Mouse (Mus musculus) forebrain, postnatal 0 days (tissue): ENCODE measurements around the gene Adamtsl3. TPM values are rescaled to one million over a fixed set of nuclear protein-coding genes. Genes with fewer than 3 reads are reported as not detected.

Experiments
- ATAC-seq: fragments of 200-750 bp; cut with Nextera tagmentation; 2 replicates; pipeline ENCODE4 v1.8.0; 2017; ENCODE audit warnings: mild to moderate bottlenecking, moderate library complexity
- DNase-seq: peaks from one replicate; pipeline ENCODE4 v3.0.0-alpha.2; 2015
- H3K27ac ChIP-seq: fragments of 300-500 bp; sonication (generic); 2 replicates; pipeline ENCODE4 v1.5.1; 2014; ENCODE audit warnings: low read depth, mild to moderate bottlenecking, antibody characterized with exemption, low read length, moderate library complexity, mixed read lengths
- H3K27me3 ChIP-seq: fragments of 300-500 bp; sonication (generic); 2 replicates; pipeline ENCODE4 v1.6.1; 2014; ENCODE audit warnings: mild to moderate bottlenecking, low read length, mixed read lengths; ENCODE audit not compliant: insufficient read depth
- H3K36me3 ChIP-seq: fragments of 300-500 bp; sonication (generic); 2 replicates; pipeline ENCODE4 v1.6.1; 2014; ENCODE audit warnings: mild to moderate bottlenecking, moderate library complexity; ENCODE audit not compliant: insufficient read depth
- H3K4me1 ChIP-seq: fragments of 300-500 bp; sonication (generic); 2 replicates; pipeline ENCODE4 v1.6.1; 2014; ENCODE audit warnings: antibody characterized with exemption; ENCODE audit not compliant: insufficient read depth
- H3K4me2 ChIP-seq: fragments of 300-500 bp; sonication (generic); 2 replicates; pipeline ENCODE4 v1.6.1; 2014; ENCODE audit warnings: low read depth, mild to moderate bottlenecking, moderate library complexity
- H3K4me3 ChIP-seq: fragments of 300-500 bp; sonication (generic); 2 replicates; pipeline ENCODE4 v1.5.1; 2014; ENCODE audit warnings: low read depth, low read length, mixed read lengths
- H3K9ac ChIP-seq: fragments of 300-500 bp; sonication (generic); 2 replicates; pipeline ENCODE4 v1.6.1; 2014; ENCODE audit warnings: mild to moderate bottlenecking
- H3K9me3 ChIP-seq: fragments of 300-500 bp; sonication (generic); 2 replicates; pipeline ENCODE4 v1.6.1; 2016; ENCODE audit warnings: low read length
- CTCF ChIP-seq: sonication (generic); IDR thresholded peaks from 2 replicates; pipeline ENCODE4 v1.5.1; 2016; ENCODE audit warnings: antibody characterized with exemption, control low read depth, low read depth
- WGBS: fragments of 180-500 bp; shearing (Covaris S2); extraction: QIAGEN DNeasy Blood & Tissue Kit; methylation state at CpG from one replicate; pipeline ENCODE4 v1.1.7; 2014; 5-methylcytosine and 5-hydroxymethylcytosine counted together
- polyA plus RNA-seq: library from polyadenylated mRNA; unstranded; fragments of >200 nt; fragmentation: Nextera tagmentation; extraction: Ambion mirVana; gene quantifications from 2 replicates; pipeline ENCODE4 v1.2.1, GENCODE M21; 2015
- total RNA-seq: library from RNA; depleted of rRNA; stranded (reverse); fragments of >200 nt; gene quantifications from 2 replicates; pipeline ENCODE4 v1.2.3, GENCODE M21; 2014

The Adamtsl3 gene
- total and polyA plus RNA-seq, 2 experiments from 2014 or later: 0.61 to 4.8 TPM

DNA sequence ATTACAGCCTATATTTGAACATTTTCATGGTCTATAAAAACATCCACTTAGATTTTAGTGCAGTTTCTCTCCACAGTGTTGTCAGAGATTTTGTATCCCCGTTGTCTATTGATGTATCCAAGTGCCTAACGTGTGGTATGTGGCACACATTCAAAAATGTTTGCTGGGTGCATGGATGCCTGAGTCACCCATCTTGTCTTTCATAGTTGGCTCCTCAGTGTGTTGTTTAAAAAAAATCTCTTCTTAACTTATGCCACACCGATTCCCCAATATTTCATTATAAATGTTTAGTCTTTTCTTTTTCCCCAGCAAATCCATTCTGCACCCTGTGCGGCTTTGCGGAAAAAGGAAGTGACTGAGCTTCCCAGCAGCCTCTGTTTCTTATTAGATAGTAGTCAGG, 23.7 kb downstream of the Adamtsl3 start:
- no peaks in the 10 kb centered on the region for H3K27me3 ChIP-seq
- ATAC-seq (no peak), DNase-seq (no peak)
- H3K4me3 ChIP-seq: no peak overlapping the region
- no peaks in the 10 kb centered on the region for H3K4me1 ChIP-seq
- no peak overlapping the region for H3K4me2 ChIP-seq
- WGBS: 76% methylated on average over 5 of the region's 5 CpGs
- no peak for TF ChIP-seq CTCF
- no peaks in the 10 kb centered on the region for H3K36me3 ChIP-seq
- H3K9ac ChIP-seq: no peak overlapping the region
- H3K27ac ChIP-seq: no peak overlapping the region
- no peaks in the 10 kb centered on the region for H3K9me3 ChIP-seq

GRCm38 (mm10) chr7:82359674-82360073, 24.2 kb downstream of the Adamtsl3 start:
- Histone ChIP-seq H3K4me2 (no peak overlapping the region), H3K27ac (no peak overlapping the region), H3K27me3 (no peaks in the 10 kb centered on the region), H3K9me3 (no peaks in the 10 kb centered on the region), H3K4me3 (no peak overlapping the region), H3K36me3 (no peaks in the 10 kb centered on the region), H3K4me1 (no peaks in the 10 kb centered on the region), H3K9ac (no peak overlapping the region)
- ATAC-seq (peak; percentile 45), DNase-seq (no peak)
- TF ChIP-seq CTCF: no peak
- 57% methylated on average over 5 of the region's 5 CpGs for WGBS

DNA sequence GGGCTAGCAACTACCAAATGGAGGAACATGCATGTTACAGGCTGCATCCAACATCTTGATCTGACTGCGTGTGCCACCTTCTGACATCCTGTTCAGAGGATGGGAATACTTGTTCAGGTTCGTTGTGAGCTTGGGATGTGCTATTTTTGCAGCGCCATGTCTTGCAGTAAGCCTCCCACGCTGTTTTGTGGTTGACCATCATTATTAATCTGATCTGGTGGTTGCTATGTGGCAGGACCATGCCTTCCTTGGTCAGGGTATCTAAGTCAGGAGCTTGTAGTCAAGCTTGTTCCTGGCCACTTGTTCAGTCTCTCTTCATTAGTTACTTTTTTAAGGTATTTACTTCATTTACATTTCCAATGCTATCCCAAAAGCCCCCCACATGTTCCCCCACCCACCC, 24.7 kb downstream of the Adamtsl3 start:
- 87% methylated on average over 4 of the region's 4 CpGs for WGBS
- no peak overlapping the region for H3K4me3 ChIP-seq

GRCm38 (mm10) chr7:82361127-82361526, 25.6 kb downstream of the Adamtsl3 start:
- ATAC-seq: no peak
- Histone ChIP-seq H3K27me3 (no peaks in the 10 kb centered on the region), H3K9ac (no peak overlapping the region), H3K9me3 (no peaks in the 10 kb centered on the region), H3K36me3 (no peaks in the 10 kb centered on the region), H3K4me1 (no peaks in the 10 kb centered on the region), H3K27ac (no peak overlapping the region), H3K4me2 (no peak overlapping the region), H3K4me3 (no peak overlapping the region)
- TF ChIP-seq CTCF: no peak
- no peak for DNase-seq
- WGBS: 84% methylated on average over 5 of the region's 5 CpGs

More for the DNA sequence above, 24.7 kb downstream of the Adamtsl3 start:
- TF ChIP-seq CTCF: no peak
- no peak overlapping the region for H3K4me2 ChIP-seq
- H3K9ac ChIP-seq: no peak overlapping the region
- no peak overlapping the region for H3K27ac ChIP-seq
- no peak for DNase-seq
- no peaks in the 10 kb centered on the region for H3K36me3 ChIP-seq
- H3K4me1 ChIP-seq: no peaks in the 10 kb centered on the region
- no peak for ATAC-seq
- H3K9me3 ChIP-seq: no peaks in the 10 kb centered on the region
- no peaks in the 10 kb centered on the region for H3K27me3 ChIP-seq

DNA sequence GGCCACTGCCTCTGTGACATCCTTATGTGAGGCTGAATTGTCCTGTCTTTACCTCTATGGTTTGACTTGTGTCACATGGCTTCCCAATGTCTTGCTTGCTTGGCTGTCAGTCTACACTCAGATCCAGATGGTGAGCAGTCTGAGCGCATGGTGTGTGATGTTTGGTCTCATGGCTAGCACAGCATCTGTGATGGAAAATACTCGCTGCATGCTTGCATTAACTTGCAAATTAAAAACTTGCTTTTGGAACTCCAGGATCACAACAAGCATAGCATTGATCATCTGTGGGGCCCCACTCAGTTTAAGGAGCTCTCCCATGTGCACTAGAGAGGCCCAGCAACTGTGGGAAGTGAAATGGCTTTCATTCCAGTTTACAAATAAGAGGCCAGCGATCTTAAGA, 29.1 kb downstream of the Adamtsl3 start:
- no peaks in the 10 kb centered on the region for H3K4me1 ChIP-seq
- H3K36me3 ChIP-seq: no peaks in the 10 kb centered on the region
- ATAC-seq (no peak), DNase-seq (no peak)
- H3K4me3 ChIP-seq: no peak overlapping the region
- H3K9me3 ChIP-seq: no peaks in the 10 kb centered on the region
- 73% methylated on average over 3 of the region's 3 CpGs for WGBS
- no peaks in the 10 kb centered on the region for H3K27me3 ChIP-seq
- TF ChIP-seq CTCF: no peak
- H3K4me2 ChIP-seq: no peak overlapping the region
- H3K9ac ChIP-seq: no peak overlapping the region
- H3K27ac ChIP-seq: no peak overlapping the region

DNA sequence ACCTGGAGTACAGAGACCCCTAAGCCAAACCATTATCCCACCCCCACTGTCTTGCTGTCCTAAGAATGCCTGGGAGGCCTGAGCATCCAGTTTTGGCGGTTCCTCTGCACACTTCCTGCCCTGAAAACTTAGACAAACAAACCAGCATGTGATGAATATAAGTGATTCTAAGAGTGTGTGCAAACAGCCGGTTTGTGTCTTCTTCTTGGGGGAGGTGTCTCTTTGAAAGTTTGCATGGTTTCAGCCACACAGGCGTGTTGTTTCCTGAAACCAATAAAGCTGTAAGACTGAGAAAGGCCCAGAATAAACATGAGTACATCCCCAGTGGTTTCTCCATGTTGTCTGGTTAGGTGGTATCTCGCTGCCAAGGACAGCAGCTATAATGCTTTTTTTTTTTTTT, 30.6 kb downstream of the Adamtsl3 start:
- Histone ChIP-seq H3K27me3 (no peaks in the 10 kb centered on the region), H3K4me2 (no peak overlapping the region), H3K27ac (no peak overlapping the region), H3K4me3 (no peak overlapping the region), H3K9ac (no peak overlapping the region), H3K4me1 (no peaks in the 10 kb centered on the region), H3K36me3 (no peaks in the 10 kb centered on the region), H3K9me3 (no peaks in the 10 kb centered on the region)
- no peak for TF ChIP-seq CTCF
- DNase-seq (no peak), ATAC-seq (no peak)
- 78% methylated on average over 4 of the region's 4 CpGs for WGBS

DNA sequence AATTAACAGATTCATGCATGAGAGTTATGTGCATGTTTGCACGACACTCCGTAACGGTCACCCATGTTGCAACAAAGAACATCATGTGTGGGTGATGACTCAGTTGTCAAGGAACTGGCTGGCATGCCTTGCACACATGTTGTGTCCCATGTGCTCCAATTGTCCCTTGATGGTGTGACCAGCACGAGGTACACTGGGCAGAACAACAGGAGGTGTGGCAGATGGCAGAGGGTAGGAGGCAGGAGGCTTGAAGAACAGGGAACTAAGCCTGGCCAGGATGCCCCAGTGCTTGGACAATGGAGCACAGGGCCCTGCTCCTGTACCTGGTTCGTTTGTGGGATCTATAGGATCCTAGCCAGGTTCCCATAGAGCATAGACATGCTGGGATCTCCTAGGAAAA, 31.0 kb downstream of the Adamtsl3 start:
- 77% methylated on average over 5 of the region's 5 CpGs for WGBS
- no peak overlapping the region for H3K27ac ChIP-seq
- H3K4me2 ChIP-seq: no peak overlapping the region
- H3K36me3 ChIP-seq: no peaks in the 10 kb centered on the region
- H3K4me1 ChIP-seq: no peaks in the 10 kb centered on the region
- no peaks in the 10 kb centered on the region for H3K27me3 ChIP-seq
- DNase-seq (no peak), ATAC-seq (no peak)
- H3K4me3 ChIP-seq: no peak overlapping the region
- no peak overlapping the region for H3K9ac ChIP-seq
- no peaks in the 10 kb centered on the region for H3K9me3 ChIP-seq
- TF ChIP-seq CTCF: no peak

DNA sequence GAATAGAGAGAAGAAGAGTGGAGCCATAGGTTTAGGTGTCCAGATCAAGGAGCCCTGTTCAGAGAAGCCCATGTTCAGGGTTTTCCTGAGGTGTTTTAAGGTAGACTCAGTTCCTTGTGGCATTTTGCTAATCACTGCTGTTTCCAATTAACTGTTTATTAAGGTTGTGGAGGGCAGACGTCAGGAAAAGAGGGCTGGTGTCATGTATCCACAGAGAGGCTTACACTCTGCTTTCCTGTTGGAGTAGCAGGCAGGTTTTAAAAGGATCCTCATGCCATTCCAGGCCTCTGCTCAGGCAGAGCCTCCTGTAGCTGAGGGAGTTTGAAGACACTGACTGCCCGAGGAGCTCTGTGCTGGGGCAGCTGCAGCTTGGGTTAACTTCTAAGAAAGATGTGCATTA, 32.6 kb downstream of the Adamtsl3 start:
- no peak overlapping the region for H3K9ac ChIP-seq
- H3K4me3 ChIP-seq: no peak overlapping the region
- no peak for TF ChIP-seq CTCF
- no peaks in the 10 kb centered on the region for H3K4me1 ChIP-seq
- H3K36me3 ChIP-seq: no peaks in the 10 kb centered on the region
- 47% methylated on average over 2 of the region's 2 CpGs for WGBS
- ATAC-seq (no peak), DNase-seq (no peak)
- no peak overlapping the region for H3K4me2 ChIP-seq
- no peak overlapping the region for H3K27ac ChIP-seq
- H3K27me3 ChIP-seq: no peaks in the 10 kb centered on the region
- no peaks in the 10 kb centered on the region for H3K9me3 ChIP-seq
